Mouse (Mus musculus) myocyte (in vitro differentiated cells): Measurements from ENCODE around the gene Fam227b.

ENCODE experiments used
- MAX ChIP-seq: IDR thresholded peaks from one replicate; pipeline ENCODE4 v1.6.1; 2011; ENCODE audit warnings: low read depth, mild to moderate bottlenecking, control low read depth
- MYOD1 ChIP-seq, 3 experiments: IDR thresholded peaks; one replicate each; pipeline ENCODE4 v1.6.1; 2011; ENCODE audit warnings: control low read depth in 2 of 3, low read depth in 2 of 3, mild to moderate bottlenecking in 2 of 3, moderate library complexity in 1 of 3; ENCODE audit not compliant: insufficient read length in 2 of 3, control insufficient read depth in 1 of 3
- USF1 ChIP-seq: IDR thresholded peaks from one replicate; pipeline ENCODE4 v1.6.1; 2011; ENCODE audit warnings: low read depth, mild to moderate bottlenecking, control low read depth, moderate library complexity

DNA sequence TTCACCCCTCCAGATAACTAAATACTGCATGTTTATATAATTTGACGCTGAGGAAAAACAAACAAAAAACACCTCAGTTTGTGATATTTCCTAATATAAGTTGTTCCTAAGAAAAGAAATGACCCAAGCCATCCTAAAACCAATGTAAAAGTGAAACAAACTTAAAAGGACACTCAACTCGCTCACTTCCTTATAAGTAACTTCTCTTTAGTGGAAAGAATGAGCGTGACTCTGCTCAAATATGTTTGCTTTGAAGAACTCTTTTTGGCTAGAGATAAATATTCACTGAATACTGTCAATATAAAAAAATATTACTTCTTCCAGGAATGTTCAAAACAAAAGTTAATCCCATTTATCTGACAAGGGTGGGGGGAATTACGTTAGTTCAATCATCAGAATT, 78.1 kb downstream of the Fam227b start:
- TF ChIP-seq USF1: no peak
- no peak for TF ChIP-seq MAX
- TF ChIP-seq MYOD1 (IDR thresholded peaks at IDR 0.05; ENCODE audit: control insufficient read depth in 1 of 3, insufficient read length in 2 of 3, low read depth in 2 of 3): no peak
